13 mouse cellular contexts compared by ENCODE assay signal in genomic region chr14:52021568-52022212, GRCm38 (mm10). TPM values are rescaled to one million over a fixed set of nuclear protein-coding genes. Genes with fewer than 3 reads are reported as not detected.
DNase-seq lines count a peak whose midpoint lies in the region; ATAC-seq and TF ChIP-seq lines count a peak whose summit lies in the region.
"Had no signal": no experiment of that assay in that cellular context is flagged by ENCODE, and none has a peak within 500 bp of the region (broad histone marks: within the 10 kb centered on the region; RNA-seq: fewer than 3 reads in every experiment).

No protein-coding gene starts in this region.

- intact Hi-C loops in heart, postnatal 14 days (cut with DNase I), result loop anchor here (5.0 kb wide), 1 partner anchor 81 kb away; the partner anchor contains the start of gene Hnrnpc

- TF ChIP-seq POLR2A in lung, adult 2 months (IDR thresholded peaks at IDR 0.05; ENCODE audit: borderline replicate concordance, extremely low read depth, low read depth, low read length), result no peak

- H3K4me2 ChIP-seq in heart, embryonic 12.5 days, result no peak overlapping the region
- peak overlapping the region; percentile 60; the same call in 1 of the 2 replicates for H3K4me2 ChIP-seq in lung, embryonic 16.5 days (ENCODE audit: low read depth, low read length)
- no peak overlapping the region for H3K4me2 ChIP-seq in embryonic facial prominence, embryonic 15.5 days (replicated peaks)

- no peak for ATAC-seq in heart, embryonic 12.5 days (ENCODE audit: insufficient number of reproducible peaks, low FRiP score)
- ATAC-seq in lung, embryonic 16.5 days (ENCODE audit: low read depth), result no peak
- no peak for ATAC-seq in embryonic facial prominence, embryonic 15.5 days (ENCODE audit: insufficient number of reproducible peaks, low FRiP score, low TSS enrichment, low read depth)
- ATAC-seq in megakaryocyte progenitor cell, adult 5-6 weeks (replicated peaks; ENCODE audit: poor library complexity), result peak; percentile 11

- no peaks in the 10 kb centered on the region for H3K27me3 ChIP-seq in heart, embryonic 12.5 days (replicated peaks)
- no peaks in the 10 kb centered on the region for H3K27me3 ChIP-seq in lung, embryonic 16.5 days (ENCODE audit: control insufficient read depth, insufficient read depth, low read depth, low read length)
- no peaks in the 10 kb centered on the region for H3K27me3 ChIP-seq in embryonic facial prominence, embryonic 15.5 days
- H3K27me3 ChIP-seq: neural tube, embryonic 13.5 days had no signal

- TF ChIP-seq CTCF in lung, adult 2 months (IDR thresholded peaks at IDR 0.05; ENCODE audit: insufficient read depth, low read length), result no peak

- H3K27ac ChIP-seq in heart, embryonic 12.5 days (ENCODE audit: poor library complexity, severe bottlenecking), result peak overlapping the region; percentile 97; the same call in 1 of the 2 replicates
- peak overlapping the region; percentile 99 for H3K27ac ChIP-seq in lung, embryonic 16.5 days (ENCODE audit: low read length)
- H3K27ac ChIP-seq in embryonic facial prominence, embryonic 15.5 days (replicated peaks), result peak overlapping the region; percentile 100; the same call in 1 of the 2 replicates

- no peaks in the 10 kb centered on the region for H3K36me3 ChIP-seq in heart, embryonic 12.5 days
- H3K36me3 ChIP-seq in lung, embryonic 16.5 days (ENCODE audit: control insufficient read depth, insufficient read depth, low read length), result no peaks in the 10 kb centered on the region
- H3K36me3 ChIP-seq in embryonic facial prominence, embryonic 15.5 days, result no peaks in the 10 kb centered on the region
- H3K36me3 ChIP-seq: neural tube, embryonic 13.5 days had no signal

- H3K9ac ChIP-seq in heart, embryonic 12.5 days, result no peak overlapping the region
- H3K9ac ChIP-seq in lung, embryonic 16.5 days (ENCODE audit: low read length), result no peak overlapping the region
- no peak overlapping the region for H3K9ac ChIP-seq in embryonic facial prominence, embryonic 15.5 days

- H3K9me3 ChIP-seq in heart, embryonic 12.5 days (replicated peaks), result no peaks in the 10 kb centered on the region
- H3K9me3 ChIP-seq in lung, embryonic 16.5 days (ENCODE audit: control insufficient read depth, low read length), result no peaks in the 10 kb centered on the region
- no peaks in the 10 kb centered on the region for H3K9me3 ChIP-seq in embryonic facial prominence, embryonic 15.5 days (replicated peaks)
- H3K9me3 ChIP-seq: neural tube, embryonic 13.5 days had no signal

- peaks cover 40% of the 10 kb centered on the region for H3K4me1 ChIP-seq in heart, embryonic 12.5 days (replicated peaks)
- H3K4me1 ChIP-seq in lung, embryonic 16.5 days (replicated peaks; ENCODE audit: control insufficient read depth, insufficient read depth, low read length), result peaks cover 28% of the 10 kb centered on the region
- peaks cover 2% of the 10 kb centered on the region; the same call in 1 of the 2 replicates for H3K4me1 ChIP-seq in lung, adult 2 months (ENCODE audit: control insufficient read depth, insufficient read depth, low read length)
- peaks cover 36% of the 10 kb centered on the region for H3K4me1 ChIP-seq in embryonic facial prominence, embryonic 15.5 days

- no peak for DNase-seq in heart, postnatal 14 days
- no peak for DNase-seq in lung, adult 2 months
- no peak for DNase-seq in embryo, embryonic 10.5 days (ENCODE audit: low spot score)
- no peak for DNase-seq in adrenal gland, adult 2 months
- DNase-seq: lung, postnatal 4 days; thymus, adult 2 months had no signal

- WGBS in heart, embryonic 12.5 days, result 88% methylated on average over 8 of the region's 8 CpGs
- 89% methylated on average over 8 of the region's 8 CpGs for WGBS in lung, embryonic 16.5 days
- WGBS in lung, adult 2 months, result 88% methylated on average over 8 of the region's 8 CpGs
- 89% methylated on average over 8 of the region's 8 CpGs for WGBS in embryonic facial prominence, embryonic 15.5 days

- H3K4me3 ChIP-seq in heart, embryonic 12.5 days, result no peak overlapping the region
- no peak overlapping the region for H3K4me3 ChIP-seq in lung, embryonic 16.5 days (ENCODE audit: low read length)
- no peak overlapping the region for H3K4me3 ChIP-seq in lung, adult 2 months (replicated peaks; ENCODE audit: extremely low read depth, low read depth, low read length)
- no peak overlapping the region for H3K4me3 ChIP-seq in embryonic facial prominence, embryonic 15.5 days (replicated peaks)

RNA-seq across cellular contexts. Expression of gene Zfp219, which starts 1.2 kb away (rescaled TPM):
- 21.5 and 23.6 TPM in 2 replicates for polyA plus RNA-seq in heart, embryonic 12.5 days (2016; fragmentation: Nextera tagmentation; extraction: Ambion mirVana)
- total RNA-seq in heart, postnatal 14 days (2021), result 10 to 100 TPM; 32.0 to 33.6 TPM
- 20.1 and 20.8 TPM in 2 replicates for polyA plus RNA-seq in lung, embryonic 16.5 days (2015; fragmentation: Nextera tagmentation; extraction: Ambion mirVana)
- 84.8 and 87.6 TPM in 2 replicates for polyA plus RNA-seq in lung, adult 2 months (2012; rRNA removed)
- polyA plus RNA-seq in embryonic facial prominence, embryonic 15.5 days (2015; fragmentation: Nextera tagmentation; extraction: Ambion mirVana), result 33.7 and 33.8 TPM in 2 replicates
- 6.5 and 8.5 TPM in 2 replicates for total RNA-seq in megakaryocyte progenitor cell, adult 5-6 weeks (2015)
- total RNA-seq in megakaryocyte progenitor cell, adult 5-6 weeks (2017), result 8.2 and 15.1 TPM in 2 replicates
- 10 to 100 TPM; 40.7 to 52.9 TPM for total RNA-seq in adrenal gland, adult 2 months (2021)
- 133 and 156 TPM in 2 replicates for polyA plus RNA-seq in adrenal gland, adult 2 months (2012; rRNA removed)

RNA-seq across cellular contexts. Expression of gene Tmem253, which starts 6.2 kb away (rescaled TPM):
- polyA plus RNA-seq in heart, embryonic 12.5 days (2016; fragmentation: Nextera tagmentation; extraction: Ambion mirVana), result 0.50 and 0.80 TPM in 2 replicates
- total RNA-seq in heart, postnatal 14 days (2021), result 1 to 10 TPM; 1.5 to 1.9 TPM
- polyA plus RNA-seq in lung, embryonic 16.5 days (2015; fragmentation: Nextera tagmentation; extraction: Ambion mirVana), result 0.21 and 0.34 TPM in 2 replicates
- 0.58 and 0.69 TPM in 2 replicates for polyA plus RNA-seq in lung, adult 2 months (2012; rRNA removed)
- polyA plus RNA-seq in embryonic facial prominence, embryonic 15.5 days (2015; fragmentation: Nextera tagmentation; extraction: Ambion mirVana), result 0.53 and 0.60 TPM in 2 replicates
- total RNA-seq in megakaryocyte progenitor cell, adult 5-6 weeks (2015), result 0.30 TPM in 1 of 2 replicates, not detected in the other
- not detected in 2 replicates for total RNA-seq in megakaryocyte progenitor cell, adult 5-6 weeks (2017)
- total RNA-seq in adrenal gland, adult 2 months (2021), result 1 to 10 TPM; 1.6 to 2.1 TPM
- 0.36 and 0.83 TPM in 2 replicates for polyA plus RNA-seq in adrenal gland, adult 2 months (2012; rRNA removed)
- total RNA-seq: hematopoietic stem cell, adult 5-6 weeks had no signal
- polyA plus RNA-seq: neural tube, embryonic 13.5 days had no signal

RNA-seq across cellular contexts. Expression of gene Olfr221, which starts 20.6 kb away (rescaled TPM):
- not detected in 2 replicates for polyA plus RNA-seq in heart, embryonic 12.5 days (2016; fragmentation: Nextera tagmentation; extraction: Ambion mirVana)
- total RNA-seq in heart, postnatal 14 days (2021), result not detected
- polyA plus RNA-seq in lung, embryonic 16.5 days (2015; fragmentation: Nextera tagmentation; extraction: Ambion mirVana), result not detected in 2 replicates
- polyA plus RNA-seq in lung, adult 2 months (2012; rRNA removed), result not detected in 2 replicates
- polyA plus RNA-seq in embryonic facial prominence, embryonic 15.5 days (2015; fragmentation: Nextera tagmentation; extraction: Ambion mirVana), result 0.19 TPM in 1 of 2 replicates, not detected in the other
- not detected in 2 replicates for total RNA-seq in megakaryocyte progenitor cell, adult 5-6 weeks (2015)
- total RNA-seq in megakaryocyte progenitor cell, adult 5-6 weeks (2017), result not detected in 2 replicates
- total RNA-seq in adrenal gland, adult 2 months (2021), result not detected
- polyA plus RNA-seq in adrenal gland, adult 2 months (2012; rRNA removed), result not detected in 2 replicates
- total RNA-seq: hematopoietic stem cell, adult 5-6 weeks; layer of hippocampus, postnatal 14 days had no signal
- polyA plus RNA-seq: neural tube, embryonic 13.5 days; thymus, adult 2 months had no signal

RNA-seq across cellular contexts. Expression of gene Arhgef40, which starts 37.2 kb away (rescaled TPM):
- 104 and 111 TPM in 2 replicates for polyA plus RNA-seq in heart, embryonic 12.5 days (2016; fragmentation: Nextera tagmentation; extraction: Ambion mirVana)
- 10 to 100 TPM; 39.7 to 47.1 TPM for total RNA-seq in heart, postnatal 14 days (2021)
- 95.0 and 98.4 TPM in 2 replicates for polyA plus RNA-seq in lung, embryonic 16.5 days (2015; fragmentation: Nextera tagmentation; extraction: Ambion mirVana)
- 70.0 and 72.8 TPM in 2 replicates for polyA plus RNA-seq in lung, adult 2 months (2012; rRNA removed)
- polyA plus RNA-seq in embryonic facial prominence, embryonic 15.5 days (2015; fragmentation: Nextera tagmentation; extraction: Ambion mirVana), result 144 and 150 TPM in 2 replicates
- total RNA-seq in megakaryocyte progenitor cell, adult 5-6 weeks (2015), result 3.0 and 9.1 TPM in 2 replicates
- 5.0 and 15.2 TPM in 2 replicates for total RNA-seq in megakaryocyte progenitor cell, adult 5-6 weeks (2017)
- total RNA-seq in adrenal gland, adult 2 months (2021), result 10 to 100 TPM; 39.7 to 56.9 TPM
- 97.8 and 107 TPM in 2 replicates for polyA plus RNA-seq in adrenal gland, adult 2 months (2012; rRNA removed)
